Mouse (Mus musculus): ENCODE data around the gene Serinc4. TPM values are rescaled to one million over a fixed set of nuclear protein-coding genes. Genes with fewer than 3 reads are reported as not detected.
"Not testable (repeated sequence)": the region's sequence is repeated elsewhere in the genome, so short reads cannot be mapped to it uniquely, and the experiment has no call there.

Gene Serinc4
- total RNA-seq (2017): 0.88 and 2.0 TPM in 2 replicates

DNA sequence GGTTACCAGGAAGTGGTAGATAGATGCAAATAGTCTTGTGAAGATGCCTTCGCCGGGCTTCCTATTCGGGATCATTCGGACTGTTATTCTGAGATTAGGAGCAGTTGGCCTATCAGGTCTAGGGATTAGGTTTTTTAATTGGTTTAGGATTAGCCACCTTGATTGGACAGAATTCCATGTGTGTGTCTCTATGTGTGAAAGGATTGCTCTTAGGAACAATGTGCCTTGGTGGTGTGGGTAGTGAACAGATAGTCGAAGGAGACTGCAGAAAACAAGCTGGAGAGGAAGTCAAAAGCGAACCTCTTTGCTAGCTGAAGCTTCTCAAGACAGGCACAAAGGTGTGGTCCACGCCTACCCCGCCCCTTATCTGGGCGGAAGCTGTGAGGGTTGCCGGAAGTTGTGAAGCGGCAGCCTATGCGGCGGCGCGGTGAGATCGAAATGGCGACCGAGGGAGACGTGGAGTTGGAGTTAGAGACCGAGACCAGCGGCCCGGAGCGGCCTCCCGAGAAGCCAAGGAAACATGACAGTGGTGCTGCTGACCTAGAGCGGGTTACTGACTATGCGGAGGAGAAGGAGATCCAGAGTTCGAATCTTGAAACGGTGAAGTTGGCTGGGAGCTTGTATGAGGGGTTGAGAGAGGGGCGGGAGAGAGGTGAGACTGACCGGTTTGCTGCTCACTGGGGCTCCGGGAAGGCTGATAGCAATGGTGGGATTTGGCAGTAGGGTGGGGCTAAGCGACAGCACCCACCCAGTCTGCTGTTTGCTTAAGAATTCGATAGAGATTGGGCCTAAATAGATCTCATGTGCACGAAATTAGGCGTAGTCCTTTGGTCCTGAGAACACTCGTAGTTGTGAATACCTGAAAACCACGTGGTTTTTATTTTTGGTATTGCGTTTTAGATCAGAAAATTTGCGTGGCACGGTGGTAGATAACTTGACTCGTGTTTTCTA lies at the start of gene Serinc4:
Gene Serinc4, minus strand, starts transcription at position 90 of the 951 bp plus-strand sequence.
- peak; percentile 97 to 98 for ATAC-seq (replicated peaks in 1 of 2; ENCODE audit: insufficient read depth in 1 of 2, low FRiP score in 2 of 2, low TSS enrichment in 1 of 2, low read depth in 1 of 2, poor library complexity in 2 of 2, severe bottlenecking in 2 of 2)

- peak in 1 of 2 experiments; percentile 39; a peak in 1 of 4 replicates for ATAC-seq (replicated peaks in 1 of 2; ENCODE audit: insufficient read depth in 1 of 2, low FRiP score in 2 of 2, low TSS enrichment in 1 of 2, low read depth in 1 of 2, poor library complexity in 2 of 2, severe bottlenecking in 2 of 2)
These were observed 45.0 kb upstream of the Serinc4 start for GRCm38 (mm10) chr2:121501550-121501949.

- not testable (repeated sequence) for ATAC-seq (replicated peaks in 1 of 2; ENCODE audit: insufficient read depth in 1 of 2, low FRiP score in 2 of 2, low TSS enrichment in 1 of 2, low read depth in 1 of 2, poor library complexity in 2 of 2, severe bottlenecking in 2 of 2)
These were observed 27.8 kb upstream of the Serinc4 start for GRCm38 (mm10) chr2:121484403-121484802.

GRCm38 (mm10) chr2:121483576-121483975 lies 27.0 kb upstream of the Serinc4 start:
- ATAC-seq (replicated peaks in 1 of 2; ENCODE audit: insufficient read depth in 1 of 2, low FRiP score in 2 of 2, low TSS enrichment in 1 of 2, low read depth in 1 of 2, poor library complexity in 2 of 2, severe bottlenecking in 2 of 2): no peak

- peak in 1 of 2 experiments; percentile 48; a peak in 2 of 4 replicates for ATAC-seq (replicated peaks in 1 of 2; ENCODE audit: insufficient read depth in 1 of 2, low FRiP score in 2 of 2, low TSS enrichment in 1 of 2, low read depth in 1 of 2, poor library complexity in 2 of 2, severe bottlenecking in 2 of 2)
These were observed 24.3 kb upstream of the Serinc4 start for GRCm38 (mm10) chr2:121480916-121481315.

GRCm38 (mm10) chr2:121480498-121480897 lies 23.9 kb upstream of the Serinc4 start:
- ATAC-seq (replicated peaks in 1 of 2; ENCODE audit: insufficient read depth in 1 of 2, low FRiP score in 2 of 2, low TSS enrichment in 1 of 2, low read depth in 1 of 2, poor library complexity in 2 of 2, severe bottlenecking in 2 of 2): peak; percentile 53 to 69; a peak in 3 of 4 replicates

DNA sequence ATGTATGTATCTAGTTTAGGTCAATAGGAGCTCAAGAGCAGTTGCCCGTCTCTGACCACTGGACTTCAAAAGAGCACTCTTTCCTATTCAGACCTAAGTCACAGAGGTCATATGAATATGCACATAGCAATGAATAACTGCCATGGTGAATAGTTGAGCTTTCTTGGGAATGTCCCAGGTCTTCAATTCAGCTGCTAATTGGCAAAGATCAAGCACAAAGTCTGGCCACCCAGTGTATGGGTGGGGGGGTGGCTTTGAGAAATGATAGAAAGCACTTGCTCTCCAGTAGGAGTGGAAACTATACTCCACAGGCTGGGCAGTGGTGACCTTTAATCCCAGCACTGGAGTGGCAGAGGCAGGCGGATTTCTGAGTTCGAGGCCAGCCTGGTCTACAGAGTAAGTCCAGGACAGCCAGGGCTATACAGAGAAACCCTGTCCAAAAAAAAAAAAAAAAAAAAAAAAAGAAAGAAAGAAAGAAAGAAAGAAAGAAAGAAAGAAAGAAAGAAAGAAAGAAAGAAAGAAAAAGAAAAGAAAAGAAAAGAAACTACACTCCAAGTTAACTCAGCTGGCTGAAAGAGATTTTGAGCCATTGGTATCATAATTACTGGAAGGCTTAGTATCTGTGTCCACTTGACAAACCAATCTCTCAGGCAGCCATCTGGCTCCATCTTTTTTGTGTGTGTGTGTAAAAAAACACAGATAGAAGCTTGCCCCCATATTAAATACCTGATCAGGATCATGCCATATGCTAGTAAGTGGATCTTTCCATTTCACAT lies 21.1 kb upstream of the Serinc4 start:
- ATAC-seq (replicated peaks in 1 of 2; ENCODE audit: insufficient read depth in 1 of 2, low FRiP score in 2 of 2, low TSS enrichment in 1 of 2, low read depth in 1 of 2, poor library complexity in 2 of 2, severe bottlenecking in 2 of 2): no peak

DNA sequence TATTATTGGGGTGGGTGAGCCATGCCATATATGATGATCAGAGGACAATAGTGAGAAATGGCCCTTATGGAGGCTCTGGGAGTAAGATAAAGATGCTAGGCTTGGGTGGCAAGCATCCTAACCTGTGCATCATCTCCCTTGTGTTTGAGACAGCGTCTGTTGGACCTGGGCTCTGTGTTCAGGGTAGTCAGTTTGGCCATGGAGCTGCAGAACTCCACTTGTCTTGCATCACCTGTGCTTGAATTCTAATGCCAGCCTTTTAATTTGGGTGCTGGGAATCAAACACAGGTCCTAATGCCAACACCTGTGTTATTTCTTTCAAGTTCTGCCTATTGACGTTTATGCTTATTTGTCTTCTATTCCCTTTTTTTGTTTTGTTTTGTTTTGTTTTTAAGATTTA lies 18.7 kb upstream of the Serinc4 start:
- ATAC-seq (replicated peaks in 1 of 2; ENCODE audit: insufficient read depth in 1 of 2, low FRiP score in 2 of 2, low TSS enrichment in 1 of 2, low read depth in 1 of 2, poor library complexity in 2 of 2, severe bottlenecking in 2 of 2): not testable (repeated sequence)

- ATAC-seq (replicated peaks in 1 of 2; ENCODE audit: insufficient read depth in 1 of 2, low FRiP score in 2 of 2, low TSS enrichment in 1 of 2, low read depth in 1 of 2, poor library complexity in 2 of 2, severe bottlenecking in 2 of 2): peak in 1 of 2 experiments; percentile 13; a peak in 1 of 4 replicates
These were observed 17.6 kb upstream of the Serinc4 start for GRCm38 (mm10) chr2:121474180-121474535.

GRCm38 (mm10) chr2:121473301-121474179 lies 17.0 kb upstream of the Serinc4 start, which contains the start of gene Mfap1b:
TSS of gene Mfap1b (minus strand) at chr2:121474067.
- ATAC-seq (replicated peaks in 1 of 2; ENCODE audit: insufficient read depth in 1 of 2, low FRiP score in 2 of 2, low TSS enrichment in 1 of 2, low read depth in 1 of 2, poor library complexity in 2 of 2, severe bottlenecking in 2 of 2): peak; percentile 96 to 98

- not testable (repeated sequence) for ATAC-seq (replicated peaks in 1 of 2; ENCODE audit: insufficient read depth in 1 of 2, low FRiP score in 2 of 2, low TSS enrichment in 1 of 2, low read depth in 1 of 2, poor library complexity in 2 of 2, severe bottlenecking in 2 of 2)
These were observed 16.2 kb upstream of the Serinc4 start for GRCm38 (mm10) chr2:121472783-121473182.

GRCm38 (mm10) chr2:121468982-121469381 lies 12.4 kb upstream of the Serinc4 start:
- 0 out of 4 replicates have a peak, but pooled peaks of 1 of the 2 experiments have one; percentile 30 for ATAC-seq (replicated peaks in 1 of 2; ENCODE audit: insufficient read depth in 1 of 2, low FRiP score in 2 of 2, low TSS enrichment in 1 of 2, low read depth in 1 of 2, poor library complexity in 2 of 2, severe bottlenecking in 2 of 2)

- no peak for ATAC-seq (replicated peaks in 1 of 2; ENCODE audit: insufficient read depth in 1 of 2, low FRiP score in 2 of 2, low TSS enrichment in 1 of 2, low read depth in 1 of 2, poor library complexity in 2 of 2, severe bottlenecking in 2 of 2)
These were observed 3.5 kb upstream of the Serinc4 start for GRCm38 (mm10) chr2:121460071-121460470.

DNA sequence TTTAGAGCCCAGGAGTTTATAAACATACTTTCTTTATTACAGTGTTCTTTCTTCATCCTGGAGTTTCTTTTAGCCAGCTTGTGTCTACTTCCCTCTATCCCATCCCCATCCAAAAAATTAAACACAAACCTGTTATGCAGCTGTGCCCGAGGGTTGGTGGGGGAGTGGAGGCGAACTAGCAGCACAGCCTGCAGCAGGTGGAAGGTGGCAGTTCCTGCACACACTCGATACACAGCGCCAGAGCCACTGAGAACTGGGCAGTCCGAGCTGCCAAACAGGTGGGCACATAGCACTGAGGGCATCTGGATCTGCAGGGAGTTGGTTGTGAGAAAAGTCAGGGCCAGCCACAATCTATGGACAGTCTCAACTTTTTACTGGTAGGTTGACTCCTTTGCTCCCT lies 1.0 kb downstream of the Serinc4 start:
- ATAC-seq (replicated peaks in 1 of 2; ENCODE audit: insufficient read depth in 1 of 2, low FRiP score in 2 of 2, low TSS enrichment in 1 of 2, low read depth in 1 of 2, poor library complexity in 2 of 2, severe bottlenecking in 2 of 2): no peak

DNA sequence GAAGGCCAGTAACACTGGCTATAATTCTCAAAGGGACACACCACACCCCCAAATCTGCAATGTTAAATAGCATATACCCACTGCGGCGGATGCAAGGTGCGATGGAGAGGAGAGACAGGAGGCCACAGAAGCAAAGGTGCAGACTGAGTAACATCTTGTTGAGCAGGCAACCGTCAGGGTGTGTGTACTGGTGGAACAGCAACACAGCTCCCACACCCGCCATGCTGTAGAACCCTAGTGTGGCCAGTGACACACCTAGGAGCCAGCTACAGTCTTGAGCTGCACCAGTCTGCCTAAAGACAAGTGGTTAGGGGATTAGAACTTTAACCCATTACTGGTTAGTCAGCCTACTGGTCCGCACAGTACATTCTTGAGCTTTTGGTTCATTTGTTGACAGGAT lies 2.7 kb downstream of the Serinc4 start:
- ATAC-seq (replicated peaks in 1 of 2; ENCODE audit: insufficient read depth in 1 of 2, low FRiP score in 2 of 2, low TSS enrichment in 1 of 2, low read depth in 1 of 2, poor library complexity in 2 of 2, severe bottlenecking in 2 of 2): no peak

DNA sequence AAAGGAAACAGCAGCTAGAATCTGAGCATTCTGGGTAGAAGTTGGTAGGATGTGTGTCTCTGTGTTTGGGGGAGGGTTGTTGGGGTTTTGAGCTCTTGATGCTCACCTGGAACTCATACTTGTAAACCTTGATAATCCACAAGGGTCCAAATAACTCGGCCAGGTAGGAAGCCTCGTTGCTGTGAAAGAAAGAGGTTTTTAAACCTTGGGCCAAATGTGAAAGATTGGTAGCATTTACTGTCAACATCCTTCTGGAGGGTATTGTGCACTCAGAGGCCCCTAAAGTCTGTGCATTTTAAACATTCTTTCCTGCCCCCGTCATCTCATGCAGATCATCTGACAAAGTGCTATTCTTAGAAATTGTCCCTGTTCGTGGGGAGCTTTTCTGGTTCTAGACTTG lies 3.6 kb downstream of the Serinc4 start, which contains the start of gene Hypk:
Gene Hypk, plus strand, starts transcription at position 301 of the 400 bp plus-strand sequence.
- no peak for ATAC-seq (replicated peaks in 1 of 2; ENCODE audit: insufficient read depth in 1 of 2, low FRiP score in 2 of 2, low TSS enrichment in 1 of 2, low read depth in 1 of 2, poor library complexity in 2 of 2, severe bottlenecking in 2 of 2)

GRCm38 (mm10) chr2:121452361-121452760 lies 4.2 kb downstream of the Serinc4 start:
- ATAC-seq (replicated peaks in 1 of 2; ENCODE audit: insufficient read depth in 1 of 2, low FRiP score in 2 of 2, low TSS enrichment in 1 of 2, low read depth in 1 of 2, poor library complexity in 2 of 2, severe bottlenecking in 2 of 2): no peak

Measured in hematopoietic stem cell, adult 5-6 weeks (primary cell).